8 mouse cellular contexts compared by ENCODE assay signal in the genomic region with DNA sequence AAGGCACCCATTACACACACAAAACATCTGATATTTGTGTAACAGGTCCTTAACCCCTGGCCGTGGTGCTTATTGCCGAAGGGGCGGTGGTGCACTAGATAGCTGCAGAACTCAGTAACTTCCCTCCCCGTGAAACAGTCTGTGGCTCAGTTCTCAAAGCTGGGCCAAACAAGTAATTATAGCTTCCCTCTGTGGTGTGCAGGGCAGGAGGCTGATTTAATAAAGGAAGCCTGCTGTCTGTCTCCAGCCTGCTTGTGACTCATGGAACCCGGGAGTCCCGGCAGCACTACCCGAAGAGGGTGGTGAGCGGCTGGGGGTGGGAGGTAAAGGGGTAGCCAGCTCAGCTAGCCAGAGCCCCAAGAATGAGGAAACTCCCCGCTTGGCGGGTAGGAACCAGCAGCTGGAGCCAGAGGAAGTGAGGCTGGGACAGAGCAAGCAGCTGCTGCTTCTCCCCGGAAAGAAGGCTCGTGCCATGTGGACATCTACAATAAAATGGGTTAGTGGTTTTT. TPM values are rescaled to one million over a fixed set of nuclear protein-coding genes. Genes with fewer than 3 reads are reported as not detected.
DNase-seq lines count a peak whose midpoint lies in the region; ATAC-seq and TF ChIP-seq lines count a peak whose summit lies in the region.

No protein-coding gene starts in this region.

- ATAC-seq in forebrain, embryonic 13.5 days: peak; percentile 66
- ATAC-seq in heart, postnatal 0 days (ENCODE audit: insufficient read depth, low read depth): peak; percentile 24; the same call in 1 of the 2 replicates
- ATAC-seq in liver, embryonic 15.5 days (ENCODE audit: insufficient read depth): peak; percentile 30; the same call in 1 of the 2 replicates

- no peaks in the 10 kb centered on the region for H3K9me3 ChIP-seq in forebrain, embryonic 13.5 days (replicated peaks)
- H3K9me3 ChIP-seq in heart, postnatal 0 days (replicated peaks; ENCODE audit: control insufficient read depth, low read length): no peaks in the 10 kb centered on the region
- no peaks in the 10 kb centered on the region for H3K9me3 ChIP-seq in liver, embryonic 15.5 days (replicated peaks)

- no peak for TF ChIP-seq EP300 in heart, postnatal 0 days (IDR thresholded peaks at IDR 0.05; ENCODE audit: low read depth)

- DNase-seq in CD4-positive, CD25-positive, alpha-beta regulatory T cell, adult 2 months (ENCODE audit: low read depth, low spot score): peak; percentile 41
- DNase-seq in heart, postnatal 0 days (ENCODE audit: low spot score): peak; percentile 47
- peak; percentile 39 to 69 for DNase-seq in kidney, postnatal 25 days
- peak; percentile 45 for DNase-seq in neural tube, embryonic 10.5 days (ENCODE audit: extremely low spot score, low spot score)
- peak; percentile 27 for DNase-seq in thymus, adult 2 months

- no peak for TF ChIP-seq CTCF in bone marrow macrophage, adult 2 months (IDR thresholded peaks at IDR 0.05; ENCODE audit: low read depth, low read length)
- TF ChIP-seq CTCF in heart, postnatal 0 days (IDR thresholded peaks at IDR 0.05; ENCODE audit: low read depth): no peak
- no peak for TF ChIP-seq CTCF in thymus, adult 2 months (IDR thresholded peaks at IDR 0.05; ENCODE audit: borderline replicate concordance, control insufficient read depth, extremely low read depth, insufficient read depth, low read length, poor library complexity)

- peak overlapping the region; percentile 91 for H3K27ac ChIP-seq in bone marrow macrophage, adult 2 months (ENCODE audit: insufficient read depth, low read depth, low read length)
- H3K27ac ChIP-seq in forebrain, embryonic 13.5 days: peak overlapping the region; percentile 96
- peak overlapping the region; percentile 80 for H3K27ac ChIP-seq in heart, postnatal 0 days (ENCODE audit: low read depth)
- peak overlapping the region; percentile 54; the same call in 1 of the 2 replicates for H3K27ac ChIP-seq in liver, embryonic 15.5 days (replicated peaks)
- H3K27ac ChIP-seq in thymus, adult 2 months (ENCODE audit: control insufficient read depth, insufficient read depth, low read length): no peak overlapping the region

- H3K4me2 ChIP-seq in forebrain, embryonic 13.5 days: peak overlapping the region; percentile 81
- peak overlapping the region; percentile 83 for H3K4me2 ChIP-seq in heart, postnatal 0 days (ENCODE audit: low read depth, low read length)
- H3K4me2 ChIP-seq in liver, embryonic 15.5 days: peak overlapping the region; percentile 71

- no peaks in the 10 kb centered on the region for H3K36me3 ChIP-seq in forebrain, embryonic 13.5 days (ENCODE audit: poor library complexity, severe bottlenecking)
- H3K36me3 ChIP-seq in heart, postnatal 0 days (replicated peaks; ENCODE audit: control insufficient read depth, insufficient read depth, low read length): no peaks in the 10 kb centered on the region
- H3K36me3 ChIP-seq in liver, embryonic 15.5 days (replicated peaks): no peaks in the 10 kb centered on the region
- no peaks in the 10 kb centered on the region for H3K36me3 ChIP-seq in thymus, adult 2 months (ENCODE audit: control insufficient read depth, insufficient read depth, low read length)

- H3K27me3 ChIP-seq in forebrain, embryonic 13.5 days: no peaks in the 10 kb centered on the region
- no peaks in the 10 kb centered on the region for H3K27me3 ChIP-seq in heart, postnatal 0 days (ENCODE audit: control insufficient read depth, insufficient read depth, low read length)
- peaks cover 24% of the 10 kb centered on the region for H3K27me3 ChIP-seq in liver, embryonic 15.5 days
- H3K27me3 ChIP-seq in thymus, adult 2 months (ENCODE audit: control insufficient read depth, insufficient read depth, low read length): no peaks in the 10 kb centered on the region

- WGBS in forebrain, embryonic 13.5 days: 3% methylated on average over 12 of the region's 12 CpGs
- WGBS in heart, postnatal 0 days: 8% methylated on average over 12 of the region's 12 CpGs
- 7% methylated on average over 12 of the region's 12 CpGs for WGBS in liver, embryonic 15.5 days (ENCODE audit: insufficient replicate concordance)
- WGBS in thymus, adult 2 months: 13% methylated on average over 12 of the region's 12 CpGs

- H3K4me3 ChIP-seq in bone marrow macrophage, adult 2 months (ENCODE audit: insufficient read depth, low read length): peak overlapping the region; percentile 66
- peak overlapping the region; percentile 43 for H3K4me3 ChIP-seq in forebrain, embryonic 13.5 days
- peak overlapping the region; percentile 56 for H3K4me3 ChIP-seq in heart, postnatal 0 days (ENCODE audit: low read depth, low read length)
- peak overlapping the region; percentile 57 for H3K4me3 ChIP-seq in liver, embryonic 15.5 days (replicated peaks)
- H3K4me3 ChIP-seq in thymus, adult 2 months (ENCODE audit: control insufficient read depth, insufficient read depth, low read length): no peak overlapping the region

- no peak for TF ChIP-seq POLR2A in bone marrow macrophage, adult 2 months (IDR thresholded peaks at IDR 0.05; ENCODE audit: borderline replicate concordance, low read depth, low read length)
- no peak for TF ChIP-seq POLR2A in thymus, adult 2 months (IDR thresholded peaks at IDR 0.05; ENCODE audit: control insufficient read depth, extremely low read depth, insufficient read depth, low read length, poor library complexity)

- H3K4me1 ChIP-seq in bone marrow macrophage, adult 2 months (ENCODE audit: control insufficient read depth, insufficient read depth, low read length): peaks cover 32% of the 10 kb centered on the region
- H3K4me1 ChIP-seq in forebrain, embryonic 13.5 days: peaks cover 35% of the 10 kb centered on the region
- peaks cover 23% of the 10 kb centered on the region for H3K4me1 ChIP-seq in heart, postnatal 0 days (ENCODE audit: control insufficient read depth, insufficient read depth)
- H3K4me1 ChIP-seq in liver, embryonic 15.5 days (replicated peaks): peaks cover 31% of the 10 kb centered on the region
- H3K4me1 ChIP-seq in thymus, adult 2 months (replicated peaks; ENCODE audit: control insufficient read depth, insufficient read depth, low read length): peaks cover 14% of the 10 kb centered on the region

- peak overlapping the region; percentile 70 for H3K9ac ChIP-seq in forebrain, embryonic 13.5 days
- 0 out of 2 replicates have a peak overlapping the region, but pooled peaks have one; percentile 10 for H3K9ac ChIP-seq in heart, postnatal 0 days (replicated peaks; ENCODE audit: low read depth, low read length)
- H3K9ac ChIP-seq in liver, embryonic 15.5 days: no peak overlapping the region

RNA-seq across cellular contexts. Expression of a gene that starts 48.1 kb away (rescaled TPM):
- polyA plus RNA-seq in bone marrow macrophage, adult 2 months (2012; ENCODE audit: insufficient read depth, insufficient read length, missing spikeins): 90.1 and 96.4 TPM in 2 replicates
- 77.0 and 85.2 TPM in 2 replicates for polyA plus RNA-seq in forebrain, embryonic 13.5 days (2015; fragmentation: Nextera tagmentation; extraction: Ambion mirVana)
- total RNA-seq in heart, postnatal 0 days (2014; rRNA removed; ENCODE audit: low replicate concordance): 38.9 and 55.6 TPM in 2 replicates
- 40.6 and 44.1 TPM in 2 replicates for polyA plus RNA-seq in heart, postnatal 0 days (2015; fragmentation: Nextera tagmentation; extraction: Ambion mirVana)
- polyA plus RNA-seq in liver, embryonic 15.5 days (2015; fragmentation: Nextera tagmentation; extraction: Ambion mirVana): 13.2 and 13.3 TPM in 2 replicates
- polyA plus RNA-seq in thymus, adult 2 months (2012; rRNA removed): 104 and 127 TPM in 2 replicates

RNA-seq across cellular contexts. Expression of a gene that starts 59.1 kb away (rescaled TPM):
- polyA plus RNA-seq in bone marrow macrophage, adult 2 months (2012; ENCODE audit: insufficient read depth, insufficient read length, missing spikeins): not detected in 2 replicates
- polyA plus RNA-seq in forebrain, embryonic 13.5 days (2015; fragmentation: Nextera tagmentation; extraction: Ambion mirVana): 0.43 TPM in 1 of 2 replicates, not detected in the other
- not detected in 2 replicates for total RNA-seq in heart, postnatal 0 days (2014; rRNA removed; ENCODE audit: low replicate concordance)
- 0.12 and 0.56 TPM in 2 replicates for polyA plus RNA-seq in heart, postnatal 0 days (2015; fragmentation: Nextera tagmentation; extraction: Ambion mirVana)
- not detected in 2 replicates for polyA plus RNA-seq in liver, embryonic 15.5 days (2015; fragmentation: Nextera tagmentation; extraction: Ambion mirVana)
- 0.27 and 0.34 TPM in 2 replicates for polyA plus RNA-seq in thymus, adult 2 months (2012; rRNA removed)
